Mouse (Mus musculus) cortical plate, adult 2 months (tissue): ENCODE data around the gene Zfp536.

Experiments used
- CTCF ChIP-seq: fragments of 200-500 bp; IDR thresholded peaks from 2 replicates; pipeline ENCODE4 v1.5.1; 2011; ENCODE audit warnings: mild to moderate bottlenecking, control low read depth, low read length; ENCODE audit not compliant: insufficient read depth; ENCODE audit errors: extremely low read depth
- POLR2A ChIP-seq: fragments of 200-500 bp; IDR thresholded peaks from 2 replicates; pipeline ENCODE4 v1.6.1; 2011; ENCODE audit warnings: mild to moderate bottlenecking, low read length, control low read depth; ENCODE audit not compliant: insufficient read depth; ENCODE audit errors: extremely low read depth

GRCm38 (mm10) chr7:37552384-37552783, 221.1 kb downstream of the Zfp536 start:
- TF ChIP-seq POLR2A (no peak), CTCF (no peak)
